Mouse (Mus musculus) myocyte (in vitro differentiated cells): ENCODE measurements at regions not wholly inside any gene's neighbourhood (a gene's known extent, or its start where the extent isn't known, plus 50 kb on each side); places are given as distances from the start of the nearest gene placed in this dataset.

Experiments used
- H3K27me3 ChIP-seq: one replicate; pipeline ENCODE4 v1.6.1; 2011; ENCODE audit not compliant: control insufficient read depth, insufficient read depth, insufficient read length
- H3K36me3 ChIP-seq: one replicate; pipeline ENCODE4 v1.6.1; 2011; ENCODE audit not compliant: control insufficient read depth, insufficient read depth
- H3K4me2 ChIP-seq: one replicate; pipeline ENCODE4 v1.6.1; 2011; ENCODE audit warnings: low read depth, control low read depth
- H3K4me3 ChIP-seq: one replicate; pipeline ENCODE4 v1.5.1; 2011; ENCODE audit warnings: mild to moderate bottlenecking, control low read depth, moderate library complexity
- H3K79me2 ChIP-seq: one replicate; pipeline ENCODE4 v1.6.1; 2011; ENCODE audit not compliant: control insufficient read depth, insufficient read depth
- H3ac ChIP-seq: one replicate; pipeline ENCODE4 v1.6.1; 2011; ENCODE audit not compliant: control insufficient read depth, insufficient read length
- CEBPB ChIP-seq: IDR thresholded peaks from 2 replicates; pipeline ENCODE4 v1.6.1; 2011; ENCODE audit warnings: mild to moderate bottlenecking, moderate library complexity; ENCODE audit not compliant: poor library complexity, insufficient read depth, severe bottlenecking
- E2F4 ChIP-seq: IDR thresholded peaks from one replicate; pipeline ENCODE4 v1.6.1; 2011; ENCODE audit warnings: mild to moderate bottlenecking, control low read depth, moderate library complexity; ENCODE audit not compliant: insufficient read depth
- MAX ChIP-seq: IDR thresholded peaks from one replicate; pipeline ENCODE4 v1.6.1; 2011; ENCODE audit warnings: low read depth, mild to moderate bottlenecking, control low read depth
- MYOD1 ChIP-seq, 3 experiments: IDR thresholded peaks; one replicate each; pipeline ENCODE4 v1.6.1; 2011; ENCODE audit warnings: control low read depth in 2 of 3, low read depth in 2 of 3, mild to moderate bottlenecking in 2 of 3, moderate library complexity in 1 of 3; ENCODE audit not compliant: insufficient read length in 2 of 3, control insufficient read depth in 1 of 3
- MYOG ChIP-seq, 3 experiments: IDR thresholded peaks; one replicate each; pipeline ENCODE4 v1.6.1; 2011; ENCODE audit warnings: control low read depth in 2 of 3, low read depth in 2 of 3, mild to moderate bottlenecking in 2 of 3; ENCODE audit not compliant: insufficient read length in 2 of 3, control insufficient read depth in 1 of 3, insufficient read depth in 1 of 3
- POLR2A ChIP-seq: IDR thresholded peaks from one replicate; pipeline ENCODE4 v1.6.1; 2011; ENCODE audit warnings: low read depth, mild to moderate bottlenecking, control low read depth, moderate library complexity; ENCODE audit not compliant: insufficient read length
- POLR2AphosphoS2 ChIP-seq: IDR thresholded peaks from one replicate; pipeline ENCODE4 v1.6.1; 2011; ENCODE audit warnings: low read depth, control low read depth; ENCODE audit not compliant: insufficient read length
- REST ChIP-seq: IDR thresholded peaks from one replicate; pipeline ENCODE4 v1.6.1; 2011; ENCODE audit warnings: mild to moderate bottlenecking, control low read depth, moderate library complexity; ENCODE audit not compliant: insufficient read depth, insufficient read length
- SRF ChIP-seq: IDR thresholded peaks from one replicate; pipeline ENCODE4 v1.6.1; 2011; ENCODE audit warnings: low read depth; ENCODE audit not compliant: control insufficient read depth, insufficient read length
- TCF12 ChIP-seq: IDR thresholded peaks from one replicate; pipeline ENCODE4 v1.6.1; 2011; ENCODE audit warnings: mild to moderate bottlenecking, control low read depth; ENCODE audit not compliant: poor library complexity, insufficient read depth, severe bottlenecking
- TCF3 ChIP-seq: IDR thresholded peaks from one replicate; pipeline ENCODE4 v1.6.1; 2011; ENCODE audit warnings: low read depth, control low read depth; ENCODE audit not compliant: insufficient read length
- USF1 ChIP-seq: IDR thresholded peaks from one replicate; pipeline ENCODE4 v1.6.1; 2011; ENCODE audit warnings: low read depth, mild to moderate bottlenecking, control low read depth, moderate library complexity

DNA sequence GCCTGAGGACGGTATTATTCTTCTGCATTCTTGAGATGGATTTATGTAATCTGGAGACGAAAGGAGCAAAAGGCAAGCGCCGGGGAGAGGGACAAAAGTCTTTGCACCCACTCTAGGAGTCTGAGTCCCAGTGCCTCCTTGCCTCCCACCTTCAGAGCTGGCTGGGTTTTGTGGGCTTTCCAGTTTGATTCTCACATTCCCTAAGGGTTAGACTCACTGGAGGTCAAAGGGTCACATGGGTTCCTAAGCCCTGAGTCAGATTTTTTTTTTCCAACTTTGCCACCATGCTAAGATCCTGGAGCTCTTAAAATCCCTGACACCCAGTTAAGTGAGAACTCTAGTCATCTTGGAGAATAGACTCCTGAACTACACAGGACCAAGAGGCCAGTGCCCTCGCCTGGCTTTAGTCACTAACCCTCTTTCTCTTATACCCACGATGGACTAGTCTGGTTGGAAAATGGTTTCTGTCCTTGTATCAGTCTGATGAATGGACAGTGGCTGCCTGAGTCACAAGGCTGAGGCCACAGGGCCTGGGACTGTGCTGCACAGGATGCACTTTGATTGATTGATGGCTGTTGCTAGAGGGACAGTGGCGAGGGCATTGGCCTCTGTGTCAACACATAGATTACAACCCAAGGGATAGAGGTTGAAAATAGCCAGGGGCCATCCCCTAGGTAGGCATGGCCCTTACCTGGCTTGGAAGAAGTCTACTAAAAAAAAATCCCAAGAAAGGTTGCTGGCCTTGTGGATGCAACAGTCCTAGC is 161.9 kb downstream of the Rab11fip4 start:
- H3K4me2 ChIP-seq, result peak overlapping the region; percentile 60
- H3ac ChIP-seq, result no peak overlapping the region
- H3K79me2 ChIP-seq, result no peaks in the 10 kb centered on the region
- TF ChIP-seq USF1, result peak; percentile 21
- no peak for TF ChIP-seq SRF
- TF ChIP-seq TCF12, result no peak
- TF ChIP-seq MYOG (IDR thresholded peaks at IDR 0.05; ENCODE audit: control insufficient read depth in 1 of 3, insufficient read depth in 1 of 3, insufficient read length in 2 of 3, low read depth in 2 of 3), result no peak
- no peak overlapping the region for H3K4me3 ChIP-seq
- no peaks in the 10 kb centered on the region for H3K27me3 ChIP-seq
- no peaks in the 10 kb centered on the region for H3K36me3 ChIP-seq

DNA sequence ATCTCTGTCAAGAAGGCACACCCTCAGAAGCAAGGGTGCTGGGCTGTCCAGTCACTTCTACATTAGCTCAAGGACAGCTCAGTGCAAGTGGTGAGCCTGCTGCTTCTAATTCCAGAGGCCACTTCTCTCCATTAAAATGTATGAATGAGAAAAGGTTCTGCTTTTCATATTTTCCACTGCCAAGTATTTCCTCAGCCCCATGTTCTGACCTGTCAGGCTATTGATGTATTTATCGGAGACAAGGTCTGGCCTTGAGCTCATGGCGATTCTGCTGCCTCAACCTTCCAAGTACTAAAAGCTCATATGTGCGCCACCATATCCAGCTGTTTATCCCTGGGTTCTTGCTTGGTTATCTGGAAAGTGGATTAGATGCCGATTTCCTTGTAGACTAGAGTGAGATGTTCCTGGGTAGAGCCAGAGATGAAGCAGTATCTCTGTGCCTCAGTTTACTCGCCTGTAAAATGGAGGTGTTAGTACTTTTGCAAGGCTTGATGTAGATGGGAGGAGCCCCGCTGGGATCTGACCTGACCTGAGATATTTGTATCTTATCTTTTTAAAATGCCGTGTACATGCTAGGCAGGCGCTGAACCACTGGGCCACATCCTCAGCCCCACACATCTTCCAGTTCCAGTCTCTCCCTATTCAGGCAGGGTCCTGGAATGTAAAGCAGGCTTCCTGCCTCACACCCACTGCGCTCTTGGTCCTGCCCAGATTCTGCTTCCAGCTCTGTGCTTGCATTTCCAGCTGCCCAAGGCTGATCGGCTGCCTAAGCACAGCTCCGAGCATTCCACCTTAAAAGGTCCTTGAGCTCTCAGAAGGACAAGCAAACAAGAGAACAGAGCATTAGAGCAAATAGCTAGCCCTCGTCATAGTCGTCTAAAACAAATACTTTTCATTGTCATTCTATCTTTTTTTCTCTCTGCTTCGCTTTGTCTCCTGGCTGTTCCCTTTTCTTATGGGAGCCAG is 161.0 kb downstream of the Rab11fip4 start:
- H3K4me2 ChIP-seq, result peak overlapping the region; percentile 60
- no peaks in the 10 kb centered on the region for H3K79me2 ChIP-seq
- no peak overlapping the region for H3K4me3 ChIP-seq
- TF ChIP-seq E2F4 (no peak), MYOD1 (IDR thresholded peaks at IDR 0.05; ENCODE audit: control insufficient read depth in 1 of 3, insufficient read length in 2 of 3, low read depth in 2 of 3) (peak in 2 of 3 experiments; percentile 11 to 16)
- no peak overlapping the region for H3ac ChIP-seq
- H3K36me3 ChIP-seq, result no peaks in the 10 kb centered on the region
- H3K27me3 ChIP-seq, result no peaks in the 10 kb centered on the region

DNA sequence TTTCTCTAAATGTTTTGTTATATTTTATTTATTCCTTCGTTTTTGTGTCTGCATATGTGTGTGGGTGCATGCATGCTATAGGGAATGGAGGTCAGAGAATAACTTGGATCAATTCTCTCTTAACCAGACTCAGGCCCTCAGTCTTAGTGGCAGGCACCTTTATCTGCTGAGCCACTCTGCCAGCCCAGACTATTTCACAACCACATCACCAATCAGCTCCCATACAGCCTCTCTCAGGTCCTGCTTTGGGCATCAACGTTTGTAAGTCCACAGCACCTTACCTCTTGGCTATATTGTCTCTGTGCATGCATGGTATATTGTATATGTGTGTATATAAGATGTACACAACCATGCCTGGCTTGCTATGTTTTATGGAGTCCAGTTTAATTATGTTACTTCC is 159.9 kb downstream of the Rab11fip4 start:
- Histone ChIP-seq H3K36me3 (no peaks in the 10 kb centered on the region), H3K79me2 (no peaks in the 10 kb centered on the region), H3K4me3 (no peak overlapping the region), H3K27me3 (no peaks in the 10 kb centered on the region), H3ac (no peak overlapping the region), H3K4me2 (no peak overlapping the region)
- TF ChIP-seq CEBPB (0 out of 2 replicates have a peak, but pooled peaks have one; percentile 6), POLR2AphosphoS2 (no peak)

DNA sequence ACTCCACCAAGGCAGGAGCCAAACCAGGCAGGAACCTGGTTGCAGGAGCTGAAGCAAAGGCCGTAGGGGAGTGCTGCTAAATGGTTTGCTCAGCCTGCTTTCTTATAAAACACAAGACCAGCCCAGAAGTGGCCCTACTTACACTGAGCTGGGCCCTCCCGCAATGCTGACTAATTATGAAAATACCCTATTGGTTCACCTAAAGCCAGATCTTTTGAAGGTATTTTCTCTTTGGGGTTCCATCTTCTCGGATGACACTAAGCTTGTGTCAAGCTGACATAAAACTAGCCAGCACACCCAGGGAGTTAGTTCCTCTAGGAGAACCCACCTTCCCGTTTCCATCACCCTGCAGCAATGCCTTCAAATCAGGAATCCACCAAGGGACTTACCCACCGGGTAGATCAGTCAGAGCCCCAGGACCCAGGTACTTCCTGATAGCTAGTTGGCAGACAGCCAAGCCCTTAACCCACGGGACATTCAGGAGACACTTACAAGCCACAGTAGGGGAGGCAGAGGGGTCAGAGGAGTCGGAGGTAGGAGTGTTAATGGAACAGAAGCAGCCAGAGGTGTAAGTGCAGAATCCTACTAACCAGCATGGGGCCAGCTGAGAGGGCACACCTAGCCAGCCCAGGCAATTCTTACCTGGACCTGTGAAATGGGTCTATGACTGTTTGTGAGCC is 158.9 kb downstream of the Rab11fip4 start:
- no peak overlapping the region for H3K4me2 ChIP-seq

DNA sequence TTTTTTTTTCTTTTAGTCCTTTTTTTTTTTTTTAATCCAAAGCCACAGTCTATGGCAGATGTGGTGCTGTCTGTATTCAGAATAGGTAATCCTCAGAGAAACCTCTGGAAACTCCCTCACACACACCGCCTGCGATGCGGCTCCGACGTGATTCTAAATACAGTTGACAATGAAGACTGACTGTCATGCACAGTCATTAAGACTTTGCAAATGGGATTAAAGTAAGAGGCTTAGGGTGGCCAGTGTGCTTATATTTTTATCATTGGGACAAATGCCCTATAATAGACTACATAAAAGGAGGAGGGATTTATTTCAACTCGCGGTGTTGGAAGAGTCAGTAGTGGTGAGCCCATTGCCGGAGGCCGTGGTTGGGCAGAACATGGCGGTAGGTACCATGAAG is 158.1 kb downstream of the Rab11fip4 start:
- Histone ChIP-seq H3K4me2 (no peak overlapping the region), H3K27me3 (no peaks in the 10 kb centered on the region), H3K36me3 (no peaks in the 10 kb centered on the region), H3K4me3 (no peak overlapping the region), H3ac (no peak overlapping the region), H3K79me2 (no peaks in the 10 kb centered on the region)
- TF ChIP-seq USF1 (no peak), POLR2AphosphoS2 (no peak), MYOD1 (IDR thresholded peaks at IDR 0.05; ENCODE audit: control insufficient read depth in 1 of 3, insufficient read length in 2 of 3, low read depth in 2 of 3) (no peak), TCF12 (no peak), SRF (no peak), REST (no peak), MAX (no peak), E2F4 (no peak), POLR2A (no peak), TCF3 (no peak), CEBPB (no peak), MYOG (IDR thresholded peaks at IDR 0.05; ENCODE audit: control insufficient read depth in 1 of 3, insufficient read depth in 1 of 3, insufficient read length in 2 of 3, low read depth in 2 of 3) (no peak)

More for the DNA sequence above, 158.9 kb downstream of the Rab11fip4 start:
- Histone ChIP-seq H3K36me3 (no peaks in the 10 kb centered on the region), H3K79me2 (no peaks in the 10 kb centered on the region), H3K4me3 (no peak overlapping the region), H3ac (no peak overlapping the region), H3K27me3 (no peaks in the 10 kb centered on the region)
- TF ChIP-seq POLR2AphosphoS2 (peak; percentile 83), MAX (no peak)
